Comparison of ENCODE assay signal across 9 mouse cellular contexts in the genomic region with DNA sequence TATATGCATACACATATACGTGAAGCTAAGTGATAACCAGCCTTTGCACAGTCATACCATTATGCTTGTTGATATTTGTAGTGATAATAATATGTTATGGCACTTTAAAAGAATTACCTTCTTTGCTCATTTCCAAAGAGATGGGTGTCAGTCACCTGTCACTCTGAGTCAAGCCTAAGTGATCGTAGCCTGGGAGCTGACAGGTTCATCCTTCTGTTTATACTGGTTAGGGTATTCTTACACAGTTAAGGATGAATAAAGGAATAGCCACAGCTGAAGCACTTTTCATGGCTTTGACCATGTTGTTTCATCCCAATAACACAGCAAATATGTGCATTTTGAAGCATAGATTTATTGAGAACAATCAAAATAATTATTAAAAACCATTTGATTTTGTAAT. TPM values are rescaled to one million over a fixed set of nuclear protein-coding genes. Genes with fewer than 3 reads are reported as not detected.
A peak's percentile ranks its signal among the peaks of the same experiment; 100 is the strongest.
DNase-seq lines count a peak whose midpoint lies in the region; ATAC-seq and TF ChIP-seq lines count a peak whose summit lies in the region.
"Had no signal": no experiment of that assay in that cellular context is flagged by ENCODE, and none has a peak within 500 bp of the region (broad histone marks: within the 10 kb centered on the region; RNA-seq: fewer than 3 reads in every experiment).

No protein-coding gene starts in this region.

- H3K4me3 ChIP-seq in kidney, embryonic 14.5 days (ENCODE audit: low read length), result peak overlapping the region; percentile 65
- peak overlapping the region; percentile 47 for H3K4me3 ChIP-seq in embryonic fibroblast, embryonic 13.5 days (ENCODE audit: insufficient read depth, low read length)
- peak overlapping the region; percentile 59 for H3K4me3 ChIP-seq in hindbrain, postnatal 0 days (ENCODE audit: low read length)
- H3K4me3 ChIP-seq in neural tube, embryonic 13.5 days, result peak overlapping the region; percentile 62

- DNase-seq in kidney, postnatal 36 days, result no peak
- no peak for DNase-seq in hindbrain, postnatal 0 days (ENCODE audit: low spot score)
- DNase-seq in B cell, adult 2 months, result no peak
- no peak for DNase-seq in layer of hippocampus, postnatal 14 days (ENCODE audit: low spot score in 2 of 2)
- DNase-seq in urinary bladder, adult 2 months (ENCODE audit: low spot score), result no peak

- no peaks in the 10 kb centered on the region for H3K27me3 ChIP-seq in kidney, embryonic 14.5 days (ENCODE audit: control insufficient read depth, insufficient read depth, low read length)
- no peaks in the 10 kb centered on the region for H3K27me3 ChIP-seq in hindbrain, postnatal 0 days (ENCODE audit: insufficient read depth, low read length)
- H3K27me3 ChIP-seq in neural tube, embryonic 13.5 days, result no peaks in the 10 kb centered on the region

- H3K9me3 ChIP-seq in kidney, embryonic 14.5 days (ENCODE audit: control insufficient read depth, low read length), result no peaks in the 10 kb centered on the region
- no peaks in the 10 kb centered on the region for H3K9me3 ChIP-seq in hindbrain, postnatal 0 days (ENCODE audit: low read length)
- H3K9me3 ChIP-seq in neural tube, embryonic 13.5 days, result no peaks in the 10 kb centered on the region

- H3K9ac ChIP-seq in kidney, embryonic 14.5 days (ENCODE audit: low read depth, low read length), result peak overlapping the region; percentile 40; the same call in 1 of the 2 replicates
- H3K9ac ChIP-seq in hindbrain, postnatal 0 days (replicated peaks; ENCODE audit: low read length), result peak overlapping the region; percentile 53
- peak overlapping the region; percentile 85 for H3K9ac ChIP-seq in neural tube, embryonic 13.5 days

- no peak for TF ChIP-seq CTCF in embryonic fibroblast, embryonic 13.5 days (IDR thresholded peaks at IDR 0.05; ENCODE audit: borderline replicate concordance, insufficient read depth, low read length)
- TF ChIP-seq CTCF in hindbrain, postnatal 0 days (IDR thresholded peaks at IDR 0.05; ENCODE audit: low read depth), result no peak

- H3K36me3 ChIP-seq in kidney, embryonic 14.5 days (ENCODE audit: control insufficient read depth, insufficient read depth, low read length), result no peaks in the 10 kb centered on the region
- no peaks in the 10 kb centered on the region for H3K36me3 ChIP-seq in hindbrain, postnatal 0 days (ENCODE audit: insufficient read depth, low read length)
- H3K36me3 ChIP-seq in neural tube, embryonic 13.5 days, result no peaks in the 10 kb centered on the region

- H3K4me2 ChIP-seq in kidney, embryonic 14.5 days (replicated peaks; ENCODE audit: low read depth, low read length), result peak overlapping the region; percentile 62
- H3K4me2 ChIP-seq in hindbrain, postnatal 0 days (ENCODE audit: low read depth, low read length), result peak overlapping the region; percentile 59
- H3K4me2 ChIP-seq in neural tube, embryonic 13.5 days, result peak overlapping the region; percentile 63

- ATAC-seq in kidney, embryonic 14.5 days (ENCODE audit: low FRiP score, low TSS enrichment), result no peak
- no peak for ATAC-seq in hindbrain, postnatal 0 days
- no peak for ATAC-seq in neural tube, embryonic 13.5 days (ENCODE audit: low read depth)
- ATAC-seq: liver, postnatal 0 days had no signal

- WGBS in kidney, embryonic 14.5 days, result 47% methylated on average over 2 of the region's 2 CpGs
- WGBS in hindbrain, postnatal 0 days, result 34% methylated on average over 2 of the region's 2 CpGs
- 20% methylated on average over 2 of the region's 2 CpGs for WGBS in neural tube, embryonic 13.5 days

- H3K4me1 ChIP-seq in kidney, embryonic 14.5 days (ENCODE audit: control insufficient read depth, insufficient read depth, low read length), result peaks cover 11% of the 10 kb centered on the region; the same call in 1 of the 2 replicates
- H3K4me1 ChIP-seq in embryonic fibroblast, embryonic 13.5 days (ENCODE audit: control insufficient read depth, insufficient read depth, low read length), result no peaks in the 10 kb centered on the region
- peaks cover 5% of the 10 kb centered on the region; the same call in 1 of the 2 replicates for H3K4me1 ChIP-seq in hindbrain, postnatal 0 days (ENCODE audit: insufficient read depth, low read length)
- H3K4me1 ChIP-seq in neural tube, embryonic 13.5 days (replicated peaks), result peaks cover 42% of the 10 kb centered on the region

- H3K27ac ChIP-seq in kidney, embryonic 14.5 days (ENCODE audit: low read depth, low read length), result no peak overlapping the region
- no peak overlapping the region for H3K27ac ChIP-seq in embryonic fibroblast, embryonic 13.5 days (ENCODE audit: insufficient read depth, low read length)
- no peak overlapping the region for H3K27ac ChIP-seq in hindbrain, postnatal 0 days
- peak overlapping the region; percentile 89 for H3K27ac ChIP-seq in neural tube, embryonic 13.5 days (replicated peaks)

- no peak for TF ChIP-seq POLR2A in embryonic fibroblast, embryonic 13.5 days (IDR thresholded peaks at IDR 0.05; ENCODE audit: low read depth, low read length)

RNA-seq across cellular contexts. Expression of gene Flrt3, which starts 1.5 kb away (rescaled TPM):
- 18.6 and 27.5 TPM in 2 replicates for polyA plus RNA-seq in kidney, embryonic 14.5 days (2014; fragmentation: Nextera tagmentation; extraction: Ambion mirVana)
- polyA plus RNA-seq in embryonic fibroblast, embryonic 13.5 days (2011; ENCODE audit: insufficient read length, low read depth, missing spikeins), result 11.9 and 20.5 TPM in 2 replicates
- 22.6 and 32.1 TPM in 2 replicates for total RNA-seq in hindbrain, postnatal 0 days (2014; rRNA removed)
- 21.6 and 21.9 TPM in 2 replicates for polyA plus RNA-seq in hindbrain, postnatal 0 days (2015; fragmentation: Nextera tagmentation; extraction: Ambion mirVana)
- polyA plus RNA-seq in neural tube, embryonic 13.5 days (2015; fragmentation: Nextera tagmentation; extraction: Ambion mirVana), result 36.2 and 42.3 TPM in 2 replicates
- total RNA-seq in layer of hippocampus, postnatal 14 days (2021), result 10 to 100 TPM; 35.9 TPM
- 13.8 and 14.9 TPM in 2 replicates for polyA plus RNA-seq in urinary bladder, adult 2 months (2012; rRNA removed)
